Mouse (Mus musculus) Patski (cell line): ENCODE results near the gene Hmg20a. TPM values are rescaled to one million over a fixed set of nuclear protein-coding genes. Genes with fewer than 3 reads are reported as not detected.

Source experiments
- ATAC-seq: fragments of 100-300 bp; one replicate; pipeline ENCODE4 v1.8.0; 2021
- CTCF ChIA-PET: fragments of 350-600 bp; sonication (Branson Sonifier 250); formaldehyde crosslinking; loops from one replicate; lab custom pipeline; 2022; ENCODE audit warnings: inconsistent platforms; lab: Charles Lee
- POLR2A ChIA-PET: fragments of 350-600 bp; sonication (Branson Sonifier 250); formaldehyde crosslinking; loops from one replicate; lab custom pipeline; 2022; ENCODE audit warnings: antibody characterized with exemption, inconsistent platforms; lab: Charles Lee
- DNase-seq: peaks from one replicate; pipeline ENCODE4 v3.0.0-alpha.2; 2011; ENCODE audit warnings: low read depth, low spot score
- H3K27me3 ChIP-seq: fragments of 371-371 bp; one replicate; pipeline ENCODE4 v1.5.1; 2021
- CTCF ChIP-seq: fragments of 100-300 bp; IDR thresholded peaks from one replicate; pipeline ENCODE4 v1.5.1; 2021
- in situ Hi-C: fragments of 300-500 bp; cut with MboI; formaldehyde crosslinking; loops from 3 replicates; pipeline ENCODE4 v1.11.1; 2018; ENCODE audit warnings: low pct_unique_long_range_greater_than_20kb, mixed read lengths
- polyA plus RNA-seq: library from polyadenylated mRNA; unstranded; gene quantifications from one replicate; pipeline ENCODE4 v1.2.3, GENCODE M21; 2021

Hmg20a gene
- 35.9 TPM for polyA plus RNA-seq

DNA sequence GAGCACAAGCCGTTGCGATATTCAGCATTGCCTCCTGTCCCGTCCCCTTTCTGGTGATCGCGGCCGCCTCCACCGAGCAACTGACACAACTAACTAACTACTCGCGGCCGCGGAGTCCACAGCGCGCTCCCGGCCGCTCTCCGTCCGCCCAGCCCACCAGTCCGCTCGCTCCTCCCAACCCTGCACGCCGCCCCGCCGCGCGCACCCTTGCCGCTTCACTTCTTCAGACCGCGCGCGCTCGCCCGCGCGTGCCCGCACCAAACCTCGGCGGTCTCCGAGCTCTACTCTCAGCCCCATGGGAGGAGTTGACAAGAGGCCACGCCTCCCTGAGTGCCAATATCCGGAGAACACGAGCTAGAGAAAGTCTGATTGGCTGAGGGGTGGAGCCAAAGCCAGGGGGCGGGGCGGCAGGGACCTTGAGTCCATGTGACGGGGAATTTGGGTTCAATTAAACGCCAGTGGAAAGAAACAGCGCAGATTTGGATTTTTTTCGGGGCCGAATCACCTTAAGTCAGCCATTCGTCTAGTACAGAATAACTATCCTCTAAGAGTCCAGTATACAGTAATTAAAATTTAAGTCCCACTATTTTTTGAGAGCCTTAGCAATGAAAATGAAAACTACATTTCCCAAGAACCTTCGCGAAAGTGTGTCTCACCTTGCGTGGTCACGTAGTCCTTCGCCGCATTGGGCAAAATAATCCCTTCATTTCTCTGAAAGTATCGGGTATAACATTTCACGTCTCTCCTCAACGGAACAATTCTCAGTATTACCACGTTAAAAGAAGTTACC, at the start of gene Hmg20a, which contains the start of gene Peak1:
TSS of gene Hmg20a (plus strand) at position 662 of the 790 bp plus-strand sequence.
TSS of gene Peak1 (minus strand) at position 120 of the 790 bp plus-strand sequence.
- CTCF ChIA-PET: interaction anchor here (0.9 to 1.6 kb wide), 4 partner anchors 9 to 134 kb away, joined by 3 to 5 read pairs (median 3); no protein-coding TSS in a partner anchor
- ATAC-seq: peak; percentile 88
- TF ChIP-seq CTCF: no peak
- in situ Hi-C loops: loop anchor here (5.0 kb wide), 2 partner anchors 134 to 206 kb away; no protein-coding TSS in a partner anchor
- peak; percentile 99 for DNase-seq
- H3K27me3 ChIP-seq: no peaks in the 10 kb centered on the region
- POLR2A ChIA-PET: interaction anchor here (1.2 kb wide), 1 partner anchor 43 kb away, joined by 3 read pairs; no protein-coding TSS in a partner anchor

DNA sequence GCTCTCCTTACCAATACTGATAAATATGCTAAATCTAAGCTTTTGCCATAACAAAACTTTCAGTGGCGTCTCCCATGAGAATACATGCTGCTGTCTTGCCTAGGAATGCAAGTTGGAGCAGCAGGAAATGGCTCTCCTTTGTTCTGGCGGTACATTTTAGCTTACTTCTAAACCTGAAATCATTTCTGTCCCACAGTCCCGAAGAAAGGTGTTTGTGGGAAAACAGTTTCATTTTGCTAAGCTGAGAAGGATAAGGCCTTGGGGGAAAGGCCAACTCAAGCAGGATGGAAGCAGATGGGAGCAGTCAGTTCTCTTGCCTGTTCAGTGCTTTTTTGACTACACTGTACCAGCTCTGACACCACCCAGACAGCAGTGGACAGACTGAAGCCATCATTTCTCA, 49.6 kb upstream of the Hmg20a start:
- ChIA-PET CTCF (no interaction called here), POLR2A (no interaction called here)
- ATAC-seq (no peak), DNase-seq (no peak)
- TF ChIP-seq CTCF: no peak
- in situ Hi-C loops: no loop called here
- H3K27me3 ChIP-seq: no peaks in the 10 kb centered on the region

DNA sequence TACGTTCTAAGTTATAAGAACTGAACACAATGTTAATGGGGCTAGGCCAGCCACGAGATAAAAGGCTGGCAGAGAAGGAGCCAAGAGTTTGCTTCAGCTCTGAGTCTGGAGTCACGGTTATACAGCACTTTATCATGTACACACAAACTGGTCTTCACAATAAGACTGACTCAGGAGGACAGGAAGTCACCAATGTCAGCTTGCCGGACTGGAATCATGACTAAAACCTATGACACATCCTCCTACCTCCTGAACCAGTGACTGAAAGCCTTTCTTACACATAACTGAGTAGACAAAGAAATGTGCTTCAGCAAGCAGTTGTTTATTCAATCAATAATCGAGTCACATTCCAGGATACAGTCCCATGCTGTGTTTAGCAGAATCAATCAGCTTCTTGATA, 47.7 kb upstream of the Hmg20a start:
- TF ChIP-seq CTCF: no peak
- POLR2A ChIA-PET: no interaction called here
- no peaks in the 10 kb centered on the region for H3K27me3 ChIP-seq
- CTCF ChIA-PET: interaction anchor here (0.8 to 1.4 kb wide), 2 partner anchors 9 to 21 kb away, joined by 3 read pairs; no protein-coding TSS in a partner anchor
- ATAC-seq (no peak), DNase-seq (no peak)
- in situ Hi-C loops: no loop called here

DNA sequence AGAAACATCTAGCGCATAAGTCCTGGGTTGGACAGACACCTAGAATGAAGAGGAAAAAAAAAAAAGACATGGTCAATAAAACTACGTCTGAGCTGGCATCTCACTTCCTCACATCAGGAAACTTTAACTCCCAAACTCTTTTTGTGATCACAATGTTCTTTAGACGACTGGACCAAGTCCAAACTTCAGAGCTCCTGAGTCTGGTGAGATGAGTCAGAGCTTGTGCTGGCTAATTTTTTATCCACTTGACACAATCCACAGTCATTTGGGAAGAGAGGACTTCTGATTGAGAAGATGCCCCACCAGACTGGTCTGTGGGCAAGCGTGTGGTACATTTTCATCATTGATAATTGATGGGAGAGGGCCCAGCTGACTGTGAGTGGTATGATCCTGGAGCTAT, 44.0 kb upstream of the Hmg20a start:
- ChIA-PET CTCF (interaction anchor here (1.0 to 1.3 kb wide), 3 partner anchors 14 to 18 kb away, joined by 3 to 4 read pairs (median 3); no protein-coding TSS in a partner anchor), POLR2A (no interaction called here)
- TF ChIP-seq CTCF: no peak
- in situ Hi-C loops: no loop called here
- H3K27me3 ChIP-seq: no peaks in the 10 kb centered on the region
- ATAC-seq (no peak), DNase-seq (peak; percentile 48)

DNA sequence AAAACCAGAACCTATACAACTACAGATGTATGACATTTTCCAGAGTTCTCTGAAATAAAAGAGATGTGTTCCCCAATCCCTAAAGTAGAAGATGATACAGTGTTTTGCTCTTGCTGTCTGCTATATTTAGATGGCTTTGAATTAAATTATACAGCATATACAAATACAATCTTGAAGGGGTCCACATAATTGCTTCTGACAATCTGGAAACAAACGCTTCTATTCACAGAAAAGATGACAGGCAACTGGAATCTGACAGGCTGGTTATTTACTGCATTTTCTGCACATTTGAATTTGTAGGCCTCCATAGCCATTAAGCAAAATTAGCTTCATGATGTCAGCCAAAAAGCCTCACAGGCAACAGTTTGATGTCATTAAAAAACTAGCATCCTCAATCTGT, 35.6 kb upstream of the Hmg20a start:
- DNase-seq: no peak
- in situ Hi-C loops: no loop called here
- H3K27me3 ChIP-seq: no peaks in the 10 kb centered on the region
- ChIA-PET POLR2A (no interaction called here), CTCF (no interaction called here)
- ATAC-seq: no peak
- no peak for TF ChIP-seq CTCF

DNA sequence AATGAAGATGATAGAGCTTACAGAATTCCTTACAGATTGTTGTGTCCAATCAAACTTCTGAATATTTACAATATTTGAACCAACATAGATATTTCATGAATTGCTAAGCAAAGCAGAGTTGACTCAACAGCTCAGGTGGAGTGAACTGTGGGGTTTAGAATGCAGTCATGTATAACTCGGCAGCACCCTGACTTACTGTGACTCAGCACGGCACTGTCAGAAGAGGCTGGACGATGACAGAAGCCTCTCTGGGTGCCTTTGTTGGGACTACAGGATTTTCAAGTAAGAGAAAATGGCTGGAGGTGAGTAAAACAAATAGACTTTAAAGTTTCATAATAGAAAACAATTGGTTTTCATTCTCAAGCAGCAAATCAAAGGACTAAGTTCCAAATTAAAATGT, 25.6 kb upstream of the Hmg20a start:
- ATAC-seq (peak; percentile 67), DNase-seq (peak; percentile 27)
- ChIA-PET POLR2A (no interaction called here), CTCF (interaction anchor here (1.1 to 1.5 kb wide), 3 partner anchors 12 to 21 kb away, joined by 3 read pairs; no protein-coding TSS in a partner anchor)
- H3K27me3 ChIP-seq: no peaks in the 10 kb centered on the region
- no peak for TF ChIP-seq CTCF
- in situ Hi-C loops: no loop called here

DNA sequence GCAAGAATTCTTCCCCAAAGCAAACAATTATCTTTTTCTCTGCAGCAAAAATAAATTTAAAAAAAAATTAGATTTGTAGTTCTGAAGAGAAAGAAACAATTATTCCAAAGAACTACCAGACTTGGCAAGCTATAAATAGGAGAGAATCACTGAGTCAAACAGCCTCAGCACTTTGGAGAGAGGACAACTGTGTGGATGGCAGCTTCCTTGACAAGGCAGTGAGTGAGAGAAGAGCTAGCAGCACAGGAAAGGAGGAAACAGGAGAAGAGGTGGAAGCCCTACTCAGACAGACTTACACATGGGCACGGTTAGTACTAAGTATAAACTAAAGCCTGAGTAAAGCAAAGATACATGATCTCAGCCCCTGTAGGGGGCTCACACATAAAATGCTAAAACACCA, 22.1 kb upstream of the Hmg20a start:
- POLR2A ChIA-PET: interaction anchor here (0.7 kb wide), 1 partner anchor 20 kb away, joined by 3 read pairs; no protein-coding TSS in a partner anchor
- DNase-seq: no peak
- no peak for ATAC-seq
- H3K27me3 ChIP-seq: no peaks in the 10 kb centered on the region
- CTCF ChIA-PET: interaction anchor here (0.8 to 1.0 kb wide), 4 partner anchors 14 to 75 kb away, joined by 3 read pairs; no protein-coding TSS in a partner anchor
- in situ Hi-C loops: no loop called here
- TF ChIP-seq CTCF: no peak

DNA sequence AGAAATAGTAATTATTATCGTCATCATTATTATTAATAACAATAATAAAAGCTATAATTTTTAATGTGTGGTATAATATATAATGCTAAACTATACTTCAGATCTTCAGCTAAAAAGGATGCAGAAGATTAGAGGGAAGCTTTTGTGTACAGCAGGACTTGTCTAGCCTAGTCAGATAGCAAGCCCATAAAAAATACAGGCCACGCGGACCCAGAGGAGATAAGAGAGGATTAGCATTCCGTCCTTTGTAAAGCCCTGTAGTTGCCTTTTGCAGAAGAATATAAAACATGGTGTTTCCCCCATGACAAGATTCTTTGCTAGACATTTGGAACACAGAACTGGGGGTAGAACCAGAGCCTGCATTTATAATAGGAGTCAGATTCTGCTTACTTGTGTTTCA, 13.8 kb upstream of the Hmg20a start:
- H3K27me3 ChIP-seq: no peaks in the 10 kb centered on the region
- in situ Hi-C loops: no loop called here
- no peak for DNase-seq
- POLR2A ChIA-PET: no interaction called here
- ATAC-seq: no peak
- CTCF ChIA-PET: interaction anchor here (0.8 to 1.8 kb wide), 2 partner anchors 10 to 18 kb away, joined by 3 to 5 read pairs; no protein-coding TSS in a partner anchor
- no peak for TF ChIP-seq CTCF

DNA sequence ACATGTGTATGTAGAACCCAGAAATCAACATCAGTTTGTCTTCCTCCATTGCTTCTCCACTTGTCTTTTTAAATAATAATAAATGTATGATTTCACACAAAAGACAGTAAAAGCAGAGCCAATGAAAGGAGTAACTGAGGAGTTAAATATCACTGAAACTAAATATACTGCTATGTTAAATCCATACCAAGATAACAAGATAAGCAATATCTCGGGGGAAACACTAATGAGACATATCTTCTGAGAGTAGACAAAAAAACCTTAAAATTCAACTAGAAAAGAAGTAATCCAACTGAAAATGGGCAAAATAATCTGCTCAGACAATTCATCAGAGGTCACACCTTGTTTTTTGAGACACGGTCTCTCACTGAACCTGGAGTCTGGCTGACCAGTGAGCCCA, 8.5 kb upstream of the Hmg20a start:
- DNase-seq (no peak), ATAC-seq (no peak)
- no peak for TF ChIP-seq CTCF
- H3K27me3 ChIP-seq: no peaks in the 10 kb centered on the region
- CTCF ChIA-PET: interaction anchor here (0.9 to 1.2 kb wide), 2 partner anchors 13 to 47 kb away, joined by 3 read pairs; no protein-coding TSS in a partner anchor
- POLR2A ChIA-PET: no interaction called here
- in situ Hi-C loops: loop anchor here (5.0 kb wide), 1 partner anchor 138 kb away; no protein-coding TSS in a partner anchor

DNA sequence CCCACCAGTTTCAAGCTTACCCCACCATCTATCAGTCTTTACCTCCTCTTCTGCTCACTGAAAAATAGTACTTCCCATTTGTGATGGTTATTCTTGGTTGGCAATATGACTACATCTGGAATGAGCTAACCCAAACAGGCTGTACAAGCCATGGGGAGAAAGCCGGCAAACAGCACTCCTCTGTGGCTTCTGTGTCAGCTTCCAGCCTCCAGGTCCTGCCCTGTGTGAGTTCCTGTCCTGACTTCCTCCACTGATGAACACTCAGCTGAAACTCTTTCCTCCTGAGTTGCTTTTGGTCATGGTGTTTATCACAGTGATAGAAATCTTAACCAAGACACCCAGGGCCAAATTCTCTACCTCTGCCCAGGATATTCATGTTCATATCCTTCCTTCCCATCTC, 5.7 kb upstream of the Hmg20a start:
- ChIA-PET POLR2A (interaction anchor here (0.6 kb wide), 1 partner anchor 82 kb away, joined by 5 read pairs; no protein-coding TSS in a partner anchor), CTCF (interaction anchor here (1.5 kb wide), 1 partner anchor 16 kb away, joined by 3 read pairs; no protein-coding TSS in a partner anchor)
- DNase-seq (no peak), ATAC-seq (no peak)
- in situ Hi-C loops: loop anchor here (5.0 kb wide), 1 partner anchor 140 kb away; no protein-coding TSS in a partner anchor
- no peak for TF ChIP-seq CTCF
- no peaks in the 10 kb centered on the region for H3K27me3 ChIP-seq
